Mouse (Mus musculus): ENCODE results near the gene Ftl1-ps1.

Gene Ftl1-ps1

DNA sequence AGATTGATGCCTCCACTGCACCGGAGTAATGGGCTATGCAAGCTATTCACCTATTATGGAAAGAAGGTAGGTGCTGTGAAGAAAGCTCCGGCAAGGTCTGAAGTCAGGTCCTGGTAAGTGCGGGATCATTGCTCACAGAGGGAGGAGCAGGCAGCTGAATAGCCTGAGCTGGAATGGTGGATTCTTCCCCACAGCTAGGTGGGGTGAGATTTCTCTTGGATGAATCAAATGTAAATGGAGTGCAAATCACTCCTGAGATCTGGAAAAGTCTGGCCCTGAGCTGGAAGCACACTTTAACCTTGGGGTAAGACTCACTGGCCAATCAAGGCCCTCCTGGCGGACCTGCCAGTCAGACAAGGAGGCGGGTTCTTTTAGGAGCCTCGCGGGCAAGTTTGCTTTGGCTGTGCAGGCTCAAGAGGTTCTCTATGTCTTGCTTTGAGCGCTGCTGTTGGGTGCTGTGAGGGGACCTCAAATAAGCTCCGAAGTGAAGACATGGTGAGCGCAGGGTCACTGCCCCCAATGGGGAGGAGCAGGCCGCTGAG is at the start of gene Ftl1-ps1:
Ftl1-ps1 (plus strand) TSS at position 397 of the 542 bp plus-strand sequence.
- DNase-seq (ENCODE audit: low read depth, low spot score): no peak

DNA sequence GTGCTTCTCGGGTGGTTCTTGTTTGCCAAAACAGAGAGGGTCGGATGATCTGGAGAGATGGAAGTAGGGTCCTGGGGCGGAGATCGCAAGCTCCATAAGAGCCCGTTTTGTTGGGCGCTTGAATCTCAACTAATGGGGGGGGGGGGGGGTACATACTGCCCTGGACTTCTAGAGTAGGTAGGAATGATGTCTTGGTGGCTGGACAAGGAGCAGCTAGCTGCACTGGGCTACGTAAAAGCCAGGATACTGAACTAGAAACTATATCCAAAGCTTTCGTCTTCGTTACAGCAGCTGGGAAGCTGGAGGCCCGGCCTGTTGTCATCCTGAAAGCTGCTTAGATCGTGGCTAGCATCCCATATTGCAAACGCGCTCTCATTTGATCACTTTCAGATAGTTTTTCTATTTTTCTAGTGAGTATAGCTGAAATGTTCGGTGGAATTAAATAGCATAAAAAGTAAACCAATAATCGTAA is 49.0 kb upstream of the Ftl1-ps1 start:
- no peak for DNase-seq (ENCODE audit: low read depth, low spot score)

DNA sequence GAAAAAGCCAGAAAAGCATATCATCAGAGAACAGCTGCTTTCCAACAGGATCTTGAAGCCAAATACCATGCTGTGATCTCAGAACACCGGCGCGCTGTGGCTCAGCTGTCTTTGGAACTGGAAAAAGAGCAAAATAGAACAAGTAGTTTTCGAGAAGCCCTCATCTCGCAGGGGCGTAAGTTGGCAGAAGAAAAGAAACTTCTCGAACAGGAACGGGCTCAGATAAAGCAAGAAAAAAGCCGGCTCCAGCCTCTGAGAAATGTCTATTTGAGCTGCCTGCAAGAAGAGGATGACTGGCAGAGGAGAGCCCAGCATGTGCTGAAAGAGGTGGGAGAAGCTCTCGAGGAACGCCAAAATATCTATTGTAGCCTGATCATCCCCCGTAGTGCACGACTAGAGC is 43.0 kb upstream of the Ftl1-ps1 start:
- no peak for DNase-seq (ENCODE audit: low read depth, low spot score)

DNA sequence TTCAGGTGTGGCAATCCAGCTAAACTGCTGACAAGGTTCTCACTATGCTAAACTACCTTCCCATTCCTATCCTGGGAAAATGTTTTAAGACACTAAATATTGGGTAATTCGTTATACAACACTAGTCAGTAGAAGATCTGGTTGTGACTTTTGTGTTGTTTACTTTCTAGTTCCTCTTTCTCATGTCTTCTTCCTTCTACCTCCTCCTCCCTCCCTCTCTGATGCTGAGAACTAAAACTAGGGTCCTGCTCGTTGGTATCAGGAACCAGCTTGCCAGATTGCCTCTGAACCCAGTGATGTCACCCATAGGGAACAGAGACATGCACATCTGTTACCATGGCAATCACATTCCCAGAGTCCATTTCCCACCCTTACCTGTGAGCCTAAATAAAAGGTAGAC is 37.3 kb upstream of the Ftl1-ps1 start:
- no peak for DNase-seq (ENCODE audit: low read depth, low spot score)

DNA sequence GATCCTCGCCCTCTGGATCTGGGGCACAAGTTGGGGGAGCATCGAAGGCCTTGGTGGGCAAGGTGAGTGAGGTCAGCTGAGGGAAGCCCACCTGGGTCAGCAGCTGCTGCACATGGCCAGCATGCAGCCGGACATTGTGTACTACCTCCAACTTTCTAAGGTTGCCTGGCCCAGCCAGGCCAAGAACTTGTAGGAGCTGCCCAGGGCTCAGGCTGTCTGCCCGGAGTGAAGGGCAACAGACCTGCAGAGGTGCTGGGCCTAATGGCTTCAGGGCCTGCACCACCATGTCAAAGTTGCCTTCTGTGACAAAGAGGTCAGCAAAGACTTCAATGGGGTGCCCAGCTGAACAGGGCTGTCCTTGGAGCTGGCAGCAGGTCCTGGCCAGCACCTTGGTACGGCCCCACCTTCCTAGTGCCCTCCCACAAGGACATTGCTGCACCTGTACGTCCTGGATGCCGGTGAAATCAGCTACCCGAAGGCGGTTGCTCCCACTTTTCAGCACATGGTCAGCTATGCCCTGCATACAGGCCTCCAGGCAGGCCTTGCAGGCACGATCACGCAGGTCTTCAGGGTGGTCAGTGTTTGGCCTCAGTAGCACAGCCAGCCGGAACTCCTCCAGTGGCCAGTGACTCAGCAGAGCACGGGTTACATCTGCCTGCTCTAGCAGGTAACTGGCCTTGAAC is 36.2 kb upstream of the Ftl1-ps1 start:
- no peak for DNase-seq (ENCODE audit: low read depth, low spot score)

DNA sequence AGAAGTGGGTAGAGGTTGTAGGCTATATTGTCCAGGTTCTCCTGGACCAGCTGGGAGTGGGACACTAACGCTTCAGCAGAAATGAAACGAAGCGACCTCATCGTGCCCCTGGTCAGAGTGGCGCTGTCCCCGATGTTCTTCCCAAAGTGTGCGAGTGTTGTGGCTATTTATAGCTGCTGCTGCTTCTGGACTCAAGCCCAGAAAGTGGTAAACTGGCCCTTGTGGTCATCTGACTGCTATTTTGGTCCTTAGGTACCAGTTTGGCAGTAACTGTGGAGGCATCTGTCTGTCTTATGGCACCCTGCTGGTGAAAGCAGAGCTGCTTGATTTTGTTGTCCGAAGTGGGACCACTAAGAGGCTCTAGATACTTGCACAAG is 35.6 kb upstream of the Ftl1-ps1 start, which contains the start of gene Lrrc14b:
Lrrc14b (minus strand) TSS at position 147 of the 377 bp plus-strand sequence.
- DNase-seq (ENCODE audit: low read depth, low spot score): no peak

DNA sequence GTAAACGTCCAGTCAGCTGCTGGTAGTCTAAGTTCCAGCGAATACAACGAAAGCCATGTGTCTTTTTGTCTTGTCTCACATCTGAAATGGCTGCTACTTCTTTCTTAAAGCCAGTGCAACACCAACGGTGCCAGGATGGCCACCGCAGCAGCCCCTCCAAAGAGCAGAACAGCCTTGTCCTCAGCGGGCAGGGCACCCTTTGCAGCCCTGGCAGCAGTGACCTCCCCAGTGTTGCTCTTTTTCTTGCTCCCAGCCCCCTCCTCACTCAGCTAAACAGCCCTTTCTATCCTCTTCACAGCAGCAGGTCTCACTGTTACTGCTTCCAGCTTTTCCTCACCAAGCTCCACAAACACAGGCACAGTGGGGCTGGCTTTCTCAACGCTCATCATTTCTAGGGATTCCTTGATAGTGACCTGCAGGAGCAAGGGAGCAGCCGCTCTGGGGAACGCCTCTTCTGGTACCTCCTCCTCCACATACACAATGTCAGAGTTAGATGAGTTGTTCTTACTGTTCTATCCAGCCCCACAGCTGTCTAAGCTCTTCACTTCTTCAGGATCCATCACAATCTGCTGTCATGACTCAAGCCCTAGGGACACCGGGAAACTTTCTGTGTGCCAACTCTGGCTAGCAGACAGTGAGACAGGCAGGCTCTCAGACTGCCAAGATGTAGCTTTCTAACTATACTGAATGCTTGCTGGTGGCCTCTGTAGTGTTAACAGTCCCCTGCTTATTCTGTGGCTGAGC is 17.8 kb upstream of the Ftl1-ps1 start:
- no peak for DNase-seq (ENCODE audit: low read depth, low spot score)

DNA sequence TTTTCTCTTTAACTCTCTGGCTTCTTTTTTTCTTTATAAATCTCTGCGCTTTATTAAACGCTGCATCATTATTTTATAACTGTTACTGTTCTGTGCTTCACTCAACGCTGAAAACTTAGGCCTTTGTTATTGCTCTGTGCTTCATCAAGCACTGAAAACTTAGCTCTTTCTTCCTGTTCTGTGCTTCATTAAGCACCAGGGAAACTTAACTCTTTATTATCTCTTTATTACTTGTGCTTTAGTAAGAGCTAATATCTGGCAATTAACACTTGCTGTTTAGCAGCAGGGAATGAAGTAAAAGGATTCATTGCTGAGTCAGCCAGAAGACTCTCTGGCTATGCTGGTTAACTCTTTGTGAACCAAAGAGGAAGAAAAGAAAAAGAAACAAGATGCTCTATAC is 17.2 kb upstream of the Ftl1-ps1 start:
- DNase-seq (ENCODE audit: low read depth, low spot score): no peak

DNA sequence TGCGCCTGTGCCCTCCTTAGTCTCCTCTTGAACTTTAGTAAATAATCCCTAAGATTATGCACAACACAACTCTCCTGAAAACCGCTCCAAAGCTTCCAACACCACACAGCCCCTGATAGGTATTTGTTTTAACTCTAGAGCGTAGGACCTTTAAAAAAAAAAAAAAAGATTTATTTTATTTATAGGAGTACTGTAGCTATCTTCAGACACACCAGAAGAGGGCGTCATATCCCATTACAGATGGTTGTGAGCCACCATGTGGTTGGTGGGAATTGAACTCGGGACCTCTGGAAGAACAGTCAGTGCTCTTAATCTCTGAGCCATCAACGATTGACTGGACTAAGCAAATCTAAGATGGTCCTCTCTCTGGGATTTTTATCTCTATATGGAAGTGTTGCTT is 9.8 kb upstream of the Ftl1-ps1 start:
- DNase-seq (ENCODE audit: low read depth, low spot score): no peak

DNA sequence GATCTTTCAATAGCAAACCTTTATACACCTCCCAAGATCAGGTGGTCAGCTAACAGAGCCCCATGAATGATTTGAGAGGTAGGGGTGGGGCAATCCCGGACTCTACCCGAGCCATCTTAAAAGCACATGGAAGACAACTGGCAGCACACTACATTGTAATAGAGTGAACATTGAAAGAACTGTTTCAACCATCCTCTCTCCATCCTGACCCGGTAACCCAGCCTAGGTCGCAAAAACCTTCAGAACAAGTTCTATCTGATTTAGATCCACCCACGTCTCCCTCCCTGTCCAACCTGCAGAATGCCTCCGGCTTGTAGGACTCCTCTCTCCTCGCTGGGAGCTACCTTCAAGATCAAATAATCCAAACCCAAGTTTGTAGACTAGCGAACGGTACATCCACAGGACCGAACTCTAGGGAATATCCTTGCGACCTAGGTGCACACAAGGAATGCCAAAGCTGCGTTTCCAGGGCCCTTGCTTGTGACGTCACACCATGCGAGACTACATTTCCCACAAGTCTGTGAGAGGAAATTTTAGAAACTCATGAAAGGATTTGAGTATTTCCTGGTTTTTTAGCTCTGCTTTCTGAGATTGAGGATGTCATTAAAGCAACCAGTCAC is 9.0 kb upstream of the Ftl1-ps1 start, which contains the start of gene Zfp72:
Zfp72 (minus strand) TSS at position 466 of the 620 bp plus-strand sequence.
- DNase-seq (ENCODE audit: low read depth, low spot score): peak; percentile 57

DNA sequence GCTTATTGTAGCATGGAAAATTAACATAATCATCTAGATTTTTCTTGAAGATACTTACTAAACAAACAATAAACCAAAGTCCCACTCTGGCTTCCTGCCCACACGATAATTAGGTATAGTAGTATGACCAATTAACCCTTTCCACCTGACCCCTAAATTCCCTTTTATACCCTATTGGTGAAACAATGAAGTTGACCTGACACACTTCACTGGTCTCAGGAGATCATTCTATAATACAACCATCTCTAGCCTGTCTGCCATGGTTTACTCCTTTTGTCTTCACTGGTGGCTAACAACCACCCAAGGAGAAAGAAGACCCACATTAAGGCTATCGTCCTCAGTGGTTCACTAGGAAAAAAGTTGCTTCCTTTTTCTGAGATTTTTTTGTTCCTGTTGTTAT is 8.3 kb upstream of the Ftl1-ps1 start:
- no peak for DNase-seq (ENCODE audit: low read depth, low spot score)

DNA sequence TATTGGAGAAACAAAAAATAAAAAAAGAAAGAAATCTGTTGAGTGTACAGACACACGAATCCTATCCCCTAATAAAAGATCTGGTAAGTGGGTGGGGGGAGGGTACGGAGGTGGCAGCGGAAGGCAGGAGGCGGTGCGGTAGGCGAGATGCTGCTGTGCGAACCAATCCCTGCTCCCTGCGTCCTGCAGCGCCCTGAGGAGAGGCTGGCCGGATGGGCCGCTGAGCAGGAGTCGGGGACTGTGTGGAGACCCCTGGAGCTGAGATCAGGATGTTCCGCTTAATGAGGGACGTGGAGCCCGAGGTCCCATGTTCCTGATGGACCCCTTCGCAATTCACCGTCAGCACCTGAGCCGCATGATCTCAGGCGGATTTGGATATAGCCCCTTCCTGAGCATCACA is 40.4 kb downstream of the Ftl1-ps1 start:
- no peak for DNase-seq (ENCODE audit: low read depth, low spot score)

All from embryo, embryonic 11.5 days (tissue).